Mouse (Mus musculus): ENCODE measurements around the gene Dll4. TPM values are rescaled to one million over a fixed set of nuclear protein-coding genes. Genes with fewer than 3 reads are reported as not detected.

Gene Dll4
- polyA plus RNA-seq, 1 experiment, result 5.5 TPM

DNA sequence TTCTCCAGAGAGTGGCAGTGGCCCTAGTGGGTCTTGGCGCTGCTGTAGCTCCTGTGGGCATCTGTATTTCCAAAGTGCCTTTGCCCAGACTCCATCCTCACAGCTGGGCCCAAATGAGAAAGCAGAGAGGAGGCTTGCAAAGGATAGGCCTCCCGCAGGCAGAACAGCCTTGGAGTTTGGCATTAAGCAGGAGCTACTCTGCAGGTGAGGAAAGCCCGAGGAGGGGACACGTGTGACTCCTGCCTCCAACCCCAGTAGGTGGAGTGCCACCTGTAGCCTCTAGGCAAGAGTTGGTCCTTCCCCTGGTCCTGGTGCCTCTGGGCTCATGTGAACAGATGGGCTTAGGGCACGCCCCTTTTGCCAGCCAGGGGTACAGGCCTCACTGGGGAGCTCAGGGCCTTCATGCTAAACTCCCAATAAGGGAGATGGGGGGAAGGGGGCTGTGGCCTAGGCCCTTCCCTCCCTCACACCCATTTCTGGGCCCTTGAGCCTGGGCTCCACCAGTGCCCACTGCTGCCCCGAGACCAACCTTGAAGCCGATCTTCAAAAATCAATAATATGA lies 9.5 kb downstream of the Dll4 start:
- no peak for DNase-seq (ENCODE audit: low spot score)

DNA sequence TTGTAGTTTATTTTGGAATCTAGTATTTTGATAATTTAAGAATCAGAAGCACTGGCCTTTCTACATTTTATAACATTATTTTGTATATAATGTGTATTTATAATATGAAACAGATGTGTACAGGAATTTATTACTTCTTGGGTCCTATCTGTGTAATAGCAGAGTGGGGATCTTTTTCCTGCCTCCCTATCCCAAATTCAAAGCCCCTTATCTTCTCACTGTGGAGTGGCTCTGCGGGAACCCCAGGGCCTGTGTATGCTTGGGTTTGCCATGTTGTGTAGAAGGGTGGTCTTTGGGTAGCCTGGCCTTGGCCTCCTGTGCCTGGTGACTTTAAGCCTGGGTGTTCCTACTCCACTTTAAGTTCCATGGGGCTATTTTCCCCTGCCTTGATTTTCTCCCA lies 10.0 kb downstream of the Dll4 start:
- DNase-seq (ENCODE audit: low spot score), result no peak

DNA sequence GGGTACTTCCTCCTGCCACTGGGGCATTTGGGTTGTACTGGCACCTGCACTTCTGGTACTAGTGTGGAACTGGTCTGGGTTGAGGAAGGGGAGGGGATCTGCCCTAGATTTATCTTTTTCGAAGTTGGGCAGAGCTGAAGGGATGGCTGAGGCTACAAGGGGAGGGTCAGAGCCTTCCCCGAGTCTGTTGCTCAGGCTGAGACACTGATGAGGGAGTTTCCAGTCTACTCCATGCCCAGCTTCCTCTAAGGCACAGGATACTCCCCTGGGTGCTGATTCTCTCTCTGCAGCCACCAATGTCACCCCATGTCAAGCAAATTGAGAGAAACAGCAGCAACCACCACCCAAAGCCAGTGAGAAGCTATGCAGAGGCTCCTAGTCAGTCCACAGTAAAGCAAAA lies 10.4 kb downstream of the Dll4 start:
- no peak for DNase-seq (ENCODE audit: low spot score)

DNA sequence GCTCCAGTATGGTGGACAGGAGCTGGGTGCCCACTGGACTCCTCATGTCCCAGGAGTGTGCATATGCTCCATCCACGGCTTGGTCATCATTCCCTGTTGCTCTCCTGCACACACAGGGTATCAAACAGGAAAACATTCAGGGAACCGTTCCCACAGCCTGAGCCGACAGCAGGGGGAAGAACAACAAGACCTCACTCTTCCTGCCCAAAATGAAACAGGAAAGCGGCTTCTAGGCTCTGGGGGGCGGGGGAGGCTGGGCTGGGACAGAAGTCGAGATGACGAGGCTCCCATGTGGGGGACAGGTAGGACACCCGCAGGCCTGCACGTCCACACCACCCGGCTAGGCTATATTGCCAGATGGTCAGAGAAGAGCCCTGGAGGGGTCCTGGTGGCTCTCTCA lies 10.9 kb downstream of the Dll4 start:
- no peak for DNase-seq (ENCODE audit: low spot score)

DNA sequence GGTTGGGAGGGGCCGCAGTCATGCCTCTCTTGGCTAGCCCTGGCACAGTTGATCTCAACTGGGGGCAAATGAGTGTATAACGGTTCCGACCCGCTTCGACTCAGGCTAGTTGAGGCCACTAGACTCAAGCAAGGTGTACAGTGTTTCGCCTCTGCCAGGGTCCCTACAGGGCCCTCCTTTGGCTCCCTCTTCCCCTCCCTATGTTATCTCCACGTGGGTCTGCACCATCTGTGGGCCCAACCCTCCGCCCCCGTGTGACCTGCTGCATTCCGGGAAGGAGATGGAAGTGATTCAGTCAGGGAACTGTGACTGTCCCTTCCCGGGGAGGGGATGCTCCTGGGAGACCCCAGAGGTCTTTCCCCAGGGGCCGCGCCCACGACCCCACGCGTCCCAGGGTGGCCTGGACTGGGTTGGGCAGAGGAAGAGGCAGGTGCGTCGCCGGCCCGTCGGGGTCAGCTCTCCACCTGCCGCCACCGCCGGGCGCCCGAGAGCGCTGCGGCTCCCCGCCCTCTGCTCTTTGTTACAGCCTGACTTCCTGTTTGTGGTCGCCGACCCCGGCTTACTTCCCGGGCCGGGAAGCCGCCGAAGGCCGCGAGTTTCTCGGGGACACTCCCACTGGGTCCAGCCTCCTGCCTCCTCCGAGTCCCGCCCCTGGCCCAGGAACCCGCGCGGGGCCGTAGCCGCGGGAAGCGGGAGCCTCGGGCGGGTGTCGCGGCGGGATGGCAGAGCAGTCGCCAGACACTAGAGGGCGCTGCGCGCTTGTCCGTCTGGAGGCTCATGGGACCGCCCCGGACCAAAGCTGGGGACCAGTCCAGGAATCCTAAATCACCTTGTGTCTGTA lies 12.1 kb downstream of the Dll4 start:
- peak; percentile 92 for DNase-seq (ENCODE audit: low spot score)

DNA sequence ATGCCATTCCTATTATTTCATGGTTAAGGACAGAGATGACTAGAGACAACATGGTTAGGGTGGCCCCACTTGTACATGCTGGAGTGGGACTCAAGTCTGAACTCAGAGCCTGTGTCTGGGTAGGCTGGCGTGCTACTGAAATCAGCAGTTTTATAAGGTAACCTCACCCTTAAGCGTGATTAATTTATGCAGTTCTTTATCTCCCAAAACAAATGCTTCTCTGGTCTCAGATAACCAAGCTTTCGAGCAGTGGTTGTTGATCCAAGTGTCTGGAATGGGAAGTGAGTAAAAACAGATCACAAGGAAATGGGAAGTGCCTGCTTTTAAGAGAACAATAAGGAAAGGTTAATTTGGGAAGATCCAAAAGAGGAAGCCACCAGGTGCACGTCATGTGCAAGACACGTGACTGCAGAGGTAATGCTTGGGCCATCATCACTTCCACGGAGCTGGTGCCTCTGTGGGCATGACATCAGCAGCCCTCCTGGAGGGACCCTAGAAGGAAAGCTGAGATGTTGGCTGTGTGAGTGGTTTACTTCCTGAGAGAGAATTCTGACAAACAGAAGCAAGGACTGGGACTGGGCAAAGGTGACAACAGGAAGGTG lies 19.1 kb downstream of the Dll4 start:
- DNase-seq (ENCODE audit: low spot score), result no peak

DNA sequence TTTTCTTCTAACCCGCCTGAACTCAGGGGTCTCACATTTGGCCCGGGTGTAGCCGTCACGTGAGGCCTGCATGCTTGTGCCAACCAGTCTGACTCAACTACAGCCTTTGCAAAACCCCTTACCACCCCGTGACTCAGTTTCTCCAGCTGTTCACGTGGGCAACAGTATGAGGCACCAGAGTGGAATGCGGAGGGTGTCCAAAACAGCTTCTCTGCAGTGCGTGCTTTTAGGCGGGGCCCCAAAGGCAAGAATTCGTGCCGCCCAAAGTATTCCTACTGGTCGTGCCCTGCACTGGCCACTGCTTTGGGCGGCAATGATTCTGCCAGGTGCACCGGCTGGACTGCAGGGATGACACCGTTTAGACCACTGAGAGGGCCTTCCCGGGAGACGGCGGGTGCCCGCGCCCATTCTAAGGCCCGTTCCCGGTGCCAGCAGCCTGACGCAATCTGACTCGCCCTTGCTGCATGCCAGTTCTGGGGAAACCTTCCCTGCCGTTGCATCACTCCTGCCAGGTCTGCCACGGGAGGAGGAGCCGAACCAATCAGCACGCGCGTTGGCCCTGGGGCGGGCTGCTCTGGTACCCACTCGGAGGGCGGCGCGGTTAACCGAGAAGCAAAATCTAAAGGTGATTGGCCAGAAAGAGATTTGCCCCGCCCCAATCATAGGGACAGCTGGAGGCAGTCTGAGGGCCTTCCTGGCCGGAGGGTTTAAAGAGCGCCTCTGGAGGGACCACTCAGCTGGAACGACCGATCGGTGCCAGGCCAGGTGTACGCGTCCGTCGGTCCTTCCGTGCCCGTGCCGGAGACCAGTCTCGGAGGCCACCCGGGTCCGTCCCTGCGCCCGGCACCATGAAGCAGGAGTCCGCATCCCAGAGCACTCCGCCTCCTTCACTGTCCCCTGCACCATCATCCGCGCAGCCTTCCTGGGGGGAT lies 25.2 kb downstream of the Dll4 start, which contains the start of gene Chac1:
Chac1 (plus strand) TSS at position 675 of the 932 bp plus-strand sequence.
- DNase-seq (ENCODE audit: low spot score), result peak; percentile 74

DNA sequence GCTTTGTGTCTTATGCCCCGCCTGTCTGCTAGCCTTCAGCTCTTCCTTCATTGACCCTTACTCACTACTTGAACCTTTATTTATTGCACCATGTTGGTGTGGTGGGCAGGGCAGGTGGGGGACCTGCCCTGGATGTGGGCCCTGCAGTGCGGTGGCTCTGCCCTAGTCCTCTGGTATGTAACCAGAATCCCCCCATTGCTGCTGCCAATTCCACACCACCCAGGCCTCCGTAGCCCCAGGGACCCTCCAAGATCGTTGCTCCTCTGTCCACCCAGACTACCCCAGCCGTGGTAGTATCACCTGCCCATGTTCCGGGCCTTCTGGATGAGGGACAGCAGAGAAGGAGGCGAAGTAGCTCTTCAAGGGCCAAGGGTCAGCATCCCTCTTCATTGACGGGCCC lies 28.1 kb downstream of the Dll4 start:
- no peak for DNase-seq (ENCODE audit: low spot score)

DNA sequence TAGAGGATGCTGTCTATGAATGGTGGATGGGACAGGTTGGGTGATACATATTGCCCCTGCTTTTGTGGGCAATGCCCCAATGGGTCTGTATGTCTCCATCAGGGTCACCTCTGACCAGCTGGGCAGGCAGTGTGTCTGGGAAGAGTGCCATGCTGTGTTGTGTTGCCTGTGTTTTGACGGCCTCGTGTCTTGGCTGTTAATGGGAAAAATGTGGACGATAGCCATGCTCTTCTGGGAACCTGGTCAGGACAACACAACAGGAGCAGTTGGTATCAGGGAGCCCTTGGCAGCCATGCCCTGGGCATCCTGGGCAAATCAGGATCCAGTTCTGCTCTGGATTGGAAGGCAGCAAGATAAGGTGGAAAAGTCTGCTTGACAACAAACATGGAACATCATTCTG lies 29.5 kb downstream of the Dll4 start:
- no peak for DNase-seq (ENCODE audit: low spot score)

DNA sequence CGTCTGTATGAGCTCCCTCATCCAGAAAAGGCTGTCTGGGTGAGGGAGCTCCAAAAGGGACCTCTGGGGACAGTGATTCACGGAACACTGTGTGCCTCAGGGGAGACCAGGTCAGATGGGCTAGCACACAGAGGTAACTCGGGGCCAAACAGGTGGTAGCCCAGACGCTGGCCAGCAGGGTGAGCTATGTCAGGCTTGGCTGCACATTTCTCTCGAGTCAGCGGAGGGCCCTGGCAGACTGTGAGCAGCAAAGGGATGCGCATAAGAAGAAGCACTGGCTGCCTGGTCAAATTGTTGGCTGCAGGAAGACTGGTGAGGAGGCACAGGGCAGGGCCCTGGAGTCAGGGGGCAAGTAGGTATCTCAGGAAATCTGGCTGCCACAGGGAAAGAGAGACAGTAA lies 30.1 kb downstream of the Dll4 start:
- DNase-seq (ENCODE audit: low spot score), result no peak

DNA sequence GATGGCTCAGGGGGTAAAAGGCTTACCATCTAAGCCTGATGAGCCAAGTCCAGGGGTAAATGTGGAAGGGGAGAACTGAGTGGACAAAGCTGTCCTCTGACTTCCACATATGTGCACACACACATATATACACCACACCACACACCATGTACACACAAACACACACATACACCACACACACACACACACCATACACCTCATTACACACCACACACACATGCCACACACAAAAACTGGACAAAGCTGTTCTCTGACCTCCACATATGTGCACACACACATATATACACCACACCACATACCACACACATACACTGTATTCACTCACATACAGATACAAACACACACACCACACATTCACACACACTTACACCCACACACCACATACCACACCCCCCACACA lies 30.7 kb downstream of the Dll4 start:
- no peak for DNase-seq (ENCODE audit: low spot score)

DNA sequence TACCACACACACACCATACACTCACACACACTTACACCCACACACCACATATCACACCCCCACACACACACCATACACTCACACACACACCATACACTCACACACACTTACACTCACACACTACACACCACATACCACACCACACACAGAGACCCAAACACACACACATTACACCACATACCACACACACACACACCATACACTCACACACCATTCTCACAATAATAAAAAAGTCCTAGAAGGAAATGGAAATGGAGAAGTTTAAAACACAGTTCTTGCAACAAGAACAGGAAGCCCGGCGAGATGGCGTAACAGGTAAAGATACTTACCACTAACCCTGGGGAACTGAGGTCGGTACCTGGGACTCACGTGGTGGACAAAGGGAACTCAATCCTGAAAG lies 31.2 kb downstream of the Dll4 start:
- no peak for DNase-seq (ENCODE audit: low spot score)

DNA sequence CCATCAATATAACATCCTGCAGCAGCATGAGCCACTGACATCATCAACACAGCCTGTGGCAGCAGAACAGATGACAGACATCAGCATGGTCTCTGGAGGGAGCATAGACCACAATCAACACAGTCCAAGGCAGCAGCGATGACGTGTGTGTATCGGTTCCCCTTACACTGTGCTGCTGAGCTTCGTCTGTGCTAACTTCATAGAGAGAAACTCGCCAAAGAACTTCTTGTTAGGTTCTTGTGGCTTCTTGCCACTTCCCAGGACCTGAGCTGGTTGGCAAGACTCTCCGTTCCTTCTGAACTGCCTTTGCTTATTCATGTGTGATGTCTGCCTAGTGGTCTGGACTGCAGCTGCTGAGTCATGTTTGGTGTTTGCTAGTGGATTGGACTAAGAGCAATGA lies 32.7 kb downstream of the Dll4 start:
- DNase-seq (ENCODE audit: low spot score), result no peak

DNA sequence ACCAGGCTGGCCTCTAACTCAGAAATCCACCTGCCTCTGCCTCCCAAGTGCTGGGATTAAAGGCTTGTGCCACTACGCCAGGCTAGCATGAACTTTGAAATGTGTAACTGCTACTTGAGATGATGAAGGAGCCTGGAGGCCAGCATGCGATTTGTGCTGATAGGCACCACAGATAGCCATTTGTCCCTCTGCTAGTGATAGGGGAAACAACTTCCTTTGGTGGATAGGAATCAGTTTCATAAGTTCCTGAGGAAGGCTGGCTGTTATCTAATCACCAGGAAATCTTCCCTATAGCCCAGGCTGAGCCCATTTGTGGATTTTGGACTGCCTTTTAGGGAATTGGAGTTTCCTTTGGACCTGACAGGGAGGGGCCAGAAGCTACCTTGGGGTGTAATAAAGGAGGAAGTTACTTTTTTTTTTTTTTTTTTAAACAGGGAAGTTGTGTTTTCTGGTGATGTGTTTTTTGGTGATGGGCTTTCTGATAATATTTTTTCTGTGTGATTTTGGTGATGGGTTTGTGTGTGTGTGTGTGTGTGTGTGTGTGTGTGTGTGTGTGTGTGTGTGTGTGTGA lies 34.2 kb downstream of the Dll4 start:
- DNase-seq (ENCODE audit: low spot score), result no peak

DNA sequence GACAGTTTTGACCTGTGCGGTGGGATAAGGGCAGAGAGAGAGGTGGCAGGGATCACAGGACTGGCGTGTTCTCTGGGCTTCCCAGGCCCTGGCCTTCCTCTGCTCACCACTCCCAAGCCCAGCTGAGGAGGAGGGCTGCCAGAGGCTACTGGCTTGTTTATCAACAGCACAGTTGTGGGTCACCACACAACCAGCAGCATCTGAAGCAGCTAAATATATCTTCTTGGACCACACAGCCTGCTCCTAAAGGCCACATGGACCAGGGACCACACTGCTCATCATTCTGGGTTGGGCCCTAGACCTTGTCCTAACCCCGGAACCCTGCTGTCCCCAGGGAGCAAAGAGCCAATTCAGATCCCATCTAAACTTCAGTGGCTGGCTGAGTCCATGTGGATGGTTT lies 39.4 kb downstream of the Dll4 start:
- DNase-seq (ENCODE audit: low spot score), result no peak

DNA sequence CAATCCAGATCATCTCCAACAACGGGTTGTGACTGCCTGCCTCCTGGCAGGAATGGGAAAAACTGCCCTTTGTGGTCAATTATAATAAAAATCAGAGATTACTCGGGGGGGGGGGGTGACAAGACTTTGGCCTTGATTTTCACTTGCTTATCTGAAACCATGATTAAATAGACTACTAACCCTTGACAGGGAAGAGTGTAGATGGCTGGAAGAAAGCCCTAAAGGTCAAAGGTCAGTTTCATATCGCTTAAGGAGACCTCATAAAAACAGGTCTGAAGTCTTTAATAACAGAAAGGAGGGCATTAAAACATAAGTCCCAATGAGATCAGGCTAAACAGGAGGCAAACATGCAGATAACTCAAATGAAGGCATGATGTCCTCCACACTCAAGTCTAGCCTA lies 41.8 kb downstream of the Dll4 start:
- DNase-seq (ENCODE audit: low spot score), result no peak

DNA sequence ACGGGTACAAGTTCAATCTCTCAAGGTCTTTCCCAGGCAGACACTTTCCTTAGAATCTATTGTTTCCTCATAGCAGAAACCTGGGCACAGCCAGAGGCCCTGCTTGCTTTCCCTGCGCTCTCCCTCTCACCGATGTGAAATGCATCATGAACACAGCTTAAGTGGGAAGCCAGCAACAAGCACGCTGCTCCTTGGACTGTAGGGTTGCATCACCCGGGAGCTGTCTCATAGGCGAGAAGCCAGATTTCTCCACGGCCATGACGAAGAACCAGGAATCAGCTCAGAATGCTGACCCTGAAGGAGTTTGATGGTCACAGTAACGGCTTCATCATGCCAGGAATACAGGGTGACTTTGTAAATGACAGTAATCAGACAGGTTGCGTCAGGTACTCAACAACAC lies 44.5 kb downstream of the Dll4 start:
- DNase-seq (ENCODE audit: low spot score), result no peak

DNA sequence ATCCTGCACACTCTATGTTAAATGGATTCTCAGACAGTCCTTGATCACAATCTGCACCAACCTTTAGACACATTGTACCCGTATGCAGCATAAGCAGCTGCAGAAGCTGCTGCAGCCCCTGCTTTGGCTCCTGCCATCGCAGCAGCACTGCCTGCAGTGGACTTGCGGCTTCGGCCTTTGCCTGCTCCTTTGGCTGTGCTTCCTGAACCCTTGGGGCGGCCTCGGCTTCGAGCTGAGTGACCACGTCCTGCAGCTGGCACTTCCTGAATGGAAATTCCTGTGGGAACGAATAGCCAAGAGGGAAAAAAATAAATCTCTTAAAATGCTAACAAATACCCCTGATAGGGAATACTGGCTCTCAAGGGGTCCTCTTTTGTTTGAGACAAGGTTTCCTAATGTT lies 51.7 kb downstream of the Dll4 start:
- peak; percentile 6 for DNase-seq (ENCODE audit: low spot score)

DNA sequence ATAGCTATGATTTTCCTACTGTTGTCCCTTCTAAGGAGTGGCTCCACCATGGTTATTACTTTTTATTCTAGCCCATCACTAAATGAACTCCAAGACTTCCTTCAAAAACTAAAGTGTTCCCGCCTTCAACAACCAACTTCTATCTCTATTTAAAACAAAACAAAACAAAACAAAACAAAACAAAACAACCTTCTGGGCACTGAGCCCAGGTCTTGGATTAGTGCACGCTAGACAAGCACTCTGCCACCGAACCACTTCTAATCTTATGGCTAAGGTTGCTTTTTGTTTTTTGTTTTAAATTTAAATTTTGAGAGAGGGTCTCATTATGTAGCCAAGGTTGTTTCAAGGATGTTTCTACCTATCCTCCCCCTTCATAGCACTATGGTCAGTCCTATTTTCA lies 52.2 kb downstream of the Dll4 start:
- DNase-seq (ENCODE audit: low spot score), result no peak

DNA sequence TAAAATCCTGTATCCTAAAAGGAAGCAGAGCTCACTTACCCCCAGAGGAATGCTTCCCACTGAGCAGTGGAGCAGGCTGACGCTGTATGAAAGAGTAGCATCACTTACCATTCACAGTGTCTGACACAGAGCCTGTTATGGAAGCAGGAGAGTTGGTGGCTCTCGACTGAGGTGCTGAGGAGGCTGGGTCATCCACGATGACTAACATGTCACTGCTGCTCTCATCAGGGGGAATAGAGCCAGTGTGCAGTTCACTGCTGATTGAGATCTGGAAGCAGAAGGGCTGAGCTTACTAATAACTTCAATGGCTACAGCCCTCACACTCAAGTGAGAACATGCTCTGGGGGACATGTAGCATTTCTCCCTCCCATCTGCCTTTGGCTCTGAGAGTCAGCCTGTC lies 53.9 kb downstream of the Dll4 start:
- DNase-seq (ENCODE audit: low spot score), result no peak

Data from urinary bladder, adult 2 months (tissue).